Mouse (Mus musculus) neural tube, embryonic 14.5 days (tissue): Measurements from ENCODE around the gene Hopx. TPM values are rescaled to one million over a fixed set of nuclear protein-coding genes. Genes with fewer than 3 reads are reported as not detected.
"Not testable (repeated sequence)": the region's sequence is repeated elsewhere in the genome, so short reads cannot be mapped to it uniquely, and the experiment has no call there.

Experiments used
- ATAC-seq: fragments of 200-750 bp; cut with Nextera tagmentation; 2 replicates; pipeline ENCODE4 v1.8.0; 2017; ENCODE audit warnings: low read depth, mild to moderate bottlenecking, moderate TSS enrichment, moderate library complexity
- H3K27ac ChIP-seq: fragments of 300-500 bp; sonication (generic); 2 replicates; pipeline ENCODE4 v1.5.1; 2014; ENCODE audit warnings: low read depth, mild to moderate bottlenecking, control low read depth, low read length, moderate library complexity, mixed read lengths
- H3K27me3 ChIP-seq: fragments of 300-500 bp; sonication (generic); 2 replicates; pipeline ENCODE4 v1.6.1; 2014; ENCODE audit warnings: low read length; ENCODE audit not compliant: control insufficient read depth, insufficient read depth
- H3K36me3 ChIP-seq: fragments of 300-500 bp; sonication (generic); 2 replicates; pipeline ENCODE4 v1.6.1; 2014; ENCODE audit warnings: low read length, mixed read lengths; ENCODE audit not compliant: control insufficient read depth, insufficient read depth
- H3K4me1 ChIP-seq: fragments of 300-500 bp; sonication (generic); 2 replicates; pipeline ENCODE4 v1.6.1; 2014; ENCODE audit warnings: low read length; ENCODE audit not compliant: control insufficient read depth, insufficient read depth
- H3K4me2 ChIP-seq: fragments of 300-500 bp; sonication (generic); 2 replicates; pipeline ENCODE4 v1.6.1; 2014; ENCODE audit warnings: mild to moderate bottlenecking, low read depth, low read length, control low read depth
- H3K4me3 ChIP-seq: fragments of 300-500 bp; sonication (generic); 2 replicates; pipeline ENCODE4 v1.5.1; 2014; ENCODE audit warnings: low read depth, low read length, control low read depth, mixed read lengths
- H3K9ac ChIP-seq: fragments of 300-500 bp; sonication (generic); replicated peaks from 2 replicates; pipeline ENCODE4 v1.6.1; 2014; ENCODE audit warnings: low read depth, mild to moderate bottlenecking, control low read depth, low read length, mixed read lengths
- H3K9me3 ChIP-seq: fragments of 300-500 bp; sonication (generic); 2 replicates; pipeline ENCODE4 v1.6.1; 2016; ENCODE audit warnings: low read length; ENCODE audit not compliant: control insufficient read depth
- WGBS: fragments of 180-500 bp; shearing (Covaris S2); extraction: QIAGEN DNeasy Blood & Tissue Kit; methylation state at CpG from one replicate; pipeline ENCODE4 v1.1.7; 2014; 5-methylcytosine and 5-hydroxymethylcytosine counted together
- polyA plus RNA-seq: library from polyadenylated mRNA; unstranded; fragments of >200 nt; fragmentation: Nextera tagmentation; extraction: Ambion mirVana; gene quantifications from 2 replicates; pipeline ENCODE4 v1.2.1, GENCODE M21; 2014

Hopx gene
- polyA plus RNA-seq, 1 experiment from 2014 or later = 29.3 TPM

DNA sequence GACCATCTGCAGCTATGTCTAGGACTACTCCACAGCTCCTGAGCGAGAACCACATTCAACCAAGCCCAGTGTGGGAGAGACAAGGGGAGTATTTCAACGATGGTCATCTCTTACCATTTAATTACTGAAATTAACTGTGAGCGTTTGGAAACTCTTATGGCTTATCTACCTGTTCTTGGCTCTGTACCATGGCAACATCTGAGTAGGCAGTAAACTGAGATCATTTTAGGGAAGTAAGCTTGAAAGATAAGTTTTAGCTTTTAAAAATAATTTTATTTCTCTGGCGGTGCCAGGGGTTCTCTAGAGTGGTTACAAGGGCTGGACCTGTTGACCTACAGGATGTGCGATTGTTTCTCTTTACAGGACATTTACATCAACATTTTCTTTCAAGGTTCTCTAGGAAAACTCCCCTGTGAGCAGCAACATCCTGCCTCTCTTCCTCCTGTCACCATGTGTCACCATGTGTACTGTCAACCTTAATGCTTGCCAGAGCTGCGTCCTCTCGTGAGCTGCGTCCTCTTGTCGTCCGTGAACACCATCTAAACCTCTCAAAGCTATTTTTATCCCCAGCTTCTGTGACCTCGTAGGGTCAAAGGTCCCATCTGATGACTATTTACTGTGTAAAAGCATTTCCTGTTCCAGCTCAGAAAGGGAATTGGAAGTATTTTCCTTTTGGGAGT, 15.5 kb downstream of the Hopx start:
- ATAC-seq = no peak
- H3K4me2 ChIP-seq = no peak overlapping the region
- H3K27ac ChIP-seq = no peak overlapping the region
- no peaks in the 10 kb centered on the region for H3K9me3 ChIP-seq
- WGBS = 79% methylated on average over 11 of the region's 11 CpGs
- no peak overlapping the region for H3K9ac ChIP-seq
- no peaks in the 10 kb centered on the region for H3K27me3 ChIP-seq
- no peaks in the 10 kb centered on the region for H3K4me1 ChIP-seq
- no peak overlapping the region for H3K4me3 ChIP-seq
- H3K36me3 ChIP-seq = no peaks in the 10 kb centered on the region

DNA sequence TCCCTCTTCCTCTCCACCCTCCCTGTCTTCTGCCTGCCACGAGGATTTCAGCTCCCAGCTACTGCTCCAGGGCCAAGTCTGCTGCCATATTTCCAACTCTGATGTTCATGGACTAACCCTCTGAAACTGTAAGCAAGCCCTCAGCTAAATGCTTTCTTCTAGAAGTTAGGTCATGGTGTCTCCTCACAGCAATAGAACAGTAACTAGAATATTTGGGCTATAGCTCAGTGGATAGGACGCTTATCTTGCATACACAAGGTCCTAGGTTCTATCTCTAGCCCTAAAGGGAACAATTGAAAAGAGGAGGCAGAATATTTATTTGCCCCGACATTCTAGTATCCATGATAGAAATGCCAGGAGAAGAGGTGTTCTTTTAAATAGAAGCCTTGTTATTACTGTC, 16.0 kb downstream of the Hopx start:
- WGBS = 66% methylated on average over 3 of the region's 3 CpGs
- Histone ChIP-seq H3K9ac (no peak overlapping the region), H3K4me2 (no peak overlapping the region), H3K27ac (no peak overlapping the region), H3K9me3 (no peaks in the 10 kb centered on the region), H3K36me3 (no peaks in the 10 kb centered on the region), H3K4me1 (no peaks in the 10 kb centered on the region), H3K4me3 (no peak overlapping the region), H3K27me3 (no peaks in the 10 kb centered on the region)
- ATAC-seq = no peak

DNA sequence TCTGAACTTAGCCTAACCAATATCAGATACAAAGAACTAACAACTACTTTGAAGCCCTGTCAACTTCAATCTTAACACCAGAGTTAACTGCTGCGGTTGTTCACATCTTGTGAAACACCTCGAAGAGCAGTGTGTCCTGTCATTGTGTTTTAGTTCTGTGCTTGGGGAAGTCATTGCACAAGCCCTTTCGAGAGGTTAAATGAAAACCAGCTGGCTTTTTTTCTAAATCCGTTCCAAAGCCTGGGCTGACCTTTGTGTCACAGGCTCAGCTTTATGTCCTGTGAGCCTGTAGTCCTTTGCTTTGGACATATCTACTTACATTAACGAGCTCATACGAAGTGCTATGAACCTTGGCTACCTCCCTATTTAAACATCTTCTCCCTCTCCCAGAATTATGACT, 17.2 kb downstream of the Hopx start:
- Histone ChIP-seq H3K9me3 (no peaks in the 10 kb centered on the region), H3K4me2 (no peak overlapping the region), H3K9ac (no peak overlapping the region), H3K27me3 (no peaks in the 10 kb centered on the region), H3K4me1 (no peaks in the 10 kb centered on the region), H3K4me3 (no peak overlapping the region), H3K36me3 (no peaks in the 10 kb centered on the region), H3K27ac (peak overlapping the region; percentile 44)
- ATAC-seq = no peak
- 55% methylated on average over 6 of the region's 6 CpGs for WGBS

DNA sequence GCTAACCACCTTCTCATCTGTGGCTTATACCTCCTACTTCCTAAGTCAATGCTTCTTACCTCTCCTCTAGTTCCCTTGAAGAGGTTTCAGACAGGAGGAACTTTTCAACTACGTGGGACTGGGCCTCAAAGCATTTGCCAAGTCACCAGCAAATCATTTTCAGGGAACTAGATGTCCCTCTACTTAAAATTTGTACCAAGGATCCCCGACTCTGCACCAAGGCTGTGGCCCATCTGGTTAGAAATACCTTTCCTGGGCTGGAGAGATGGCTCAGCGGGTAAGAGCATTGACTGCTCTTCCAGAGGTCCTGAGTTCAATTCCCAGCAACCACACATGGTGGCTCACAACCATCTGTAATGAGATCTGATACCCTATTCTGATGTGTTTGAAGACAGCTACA, 18.7 kb downstream of the Hopx start:
- not testable (repeated sequence) for H3K9me3 ChIP-seq, H3K36me3 ChIP-seq, H3K27me3 ChIP-seq, H3K4me1 ChIP-seq, H3K4me2 ChIP-seq, H3K4me3 ChIP-seq, ATAC-seq, H3K9ac ChIP-seq, H3K27ac ChIP-seq
- WGBS = 90% methylated on average over 3 of the region's 3 CpGs

DNA sequence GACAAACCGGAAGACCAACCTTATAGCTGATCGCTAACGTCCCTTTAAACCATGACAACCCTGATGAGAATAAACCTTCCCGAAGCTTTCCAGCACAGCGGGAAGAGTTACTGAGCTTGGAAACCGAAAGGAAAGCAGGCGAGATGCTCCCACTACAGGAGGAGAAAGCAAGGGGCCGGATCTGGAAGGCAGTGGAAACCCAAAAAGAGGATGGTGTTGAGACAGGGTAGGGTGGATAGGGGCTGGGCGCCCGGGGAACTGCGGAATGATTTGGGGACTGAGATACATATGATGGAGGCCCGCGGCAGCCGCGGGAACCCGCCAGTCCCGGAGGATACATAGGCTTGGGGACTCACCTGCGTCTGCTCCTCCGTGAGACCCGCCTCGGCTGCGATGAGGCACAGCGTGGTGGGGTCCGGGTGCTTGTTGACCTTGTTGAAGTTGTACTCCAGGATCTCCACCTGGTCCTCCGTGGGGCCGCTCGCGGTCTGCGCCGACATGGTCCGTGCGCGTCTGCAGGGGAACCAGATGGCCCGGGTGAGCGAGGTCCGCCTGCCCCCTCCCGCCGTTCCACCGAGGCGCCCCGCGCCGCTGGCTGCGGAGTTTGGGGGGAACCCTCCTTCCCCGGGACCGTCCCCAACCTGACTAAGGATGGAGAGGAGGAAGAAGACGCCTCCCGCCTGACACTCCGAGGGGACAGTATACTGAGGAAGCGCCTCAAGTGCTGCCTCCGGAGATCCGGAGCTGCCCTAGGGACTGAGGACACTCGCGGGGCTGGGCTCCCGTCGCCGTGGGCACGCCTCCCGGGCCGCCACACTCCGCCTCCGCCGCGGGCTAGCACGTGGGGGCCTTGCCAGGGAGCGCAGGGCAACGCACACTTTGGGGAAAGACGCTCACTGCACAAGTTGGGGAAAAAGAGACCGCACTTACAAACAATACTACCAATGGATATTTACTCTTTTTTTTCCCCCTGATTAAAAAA, 20.1 kb downstream of the Hopx start:
- no peaks in the 10 kb centered on the region for H3K27me3 ChIP-seq
- under 1% methylated on average over 69 of the region's 69 CpGs for WGBS
- H3K36me3 ChIP-seq = no peaks in the 10 kb centered on the region
- H3K9me3 ChIP-seq = no peaks in the 10 kb centered on the region
- peak overlapping the region; percentile 69 for H3K27ac ChIP-seq
- peak overlapping the region; percentile 99 for H3K4me2 ChIP-seq
- H3K4me3 ChIP-seq = peak overlapping the region; percentile 72
- peak; percentile 75 for ATAC-seq
- peaks cover 5% of the 10 kb centered on the region; the same call in 1 of the 2 replicates for H3K4me1 ChIP-seq
- peak overlapping the region; percentile 63 for H3K9ac ChIP-seq

DNA sequence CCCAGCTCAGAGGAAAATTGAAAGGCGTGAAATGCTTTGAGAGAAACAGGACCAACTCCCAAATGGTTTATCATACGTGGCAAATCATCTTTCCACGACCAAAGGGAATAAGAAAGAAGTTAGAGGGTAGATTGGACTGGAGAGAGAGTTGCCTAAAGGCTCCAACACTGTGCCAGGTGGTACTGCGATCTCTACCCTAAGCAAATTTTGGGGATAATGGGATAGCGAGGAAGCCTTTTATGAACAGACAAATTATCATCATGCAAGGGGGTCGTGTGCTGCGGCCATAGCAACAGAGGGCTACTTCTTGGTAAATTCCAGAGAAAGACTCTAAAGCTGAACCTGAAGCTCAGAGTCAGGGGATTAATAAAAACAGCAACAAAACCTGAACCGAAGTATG, 21.0 kb downstream of the Hopx start:
- Histone ChIP-seq H3K9ac (peak overlapping the region; percentile 63; the same call in 1 of the 2 replicates), H3K4me1 (peaks cover 8% of the 10 kb centered on the region; the same call in 1 of the 2 replicates), H3K36me3 (no peaks in the 10 kb centered on the region), H3K27ac (peak overlapping the region; percentile 69; the same call in 1 of the 2 replicates), H3K9me3 (no peaks in the 10 kb centered on the region), H3K4me2 (peak overlapping the region; percentile 99), H3K4me3 (peak overlapping the region; percentile 72), H3K27me3 (no peaks in the 10 kb centered on the region)
- 24% methylated on average over 8 of the region's 8 CpGs for WGBS
- no peak for ATAC-seq

DNA sequence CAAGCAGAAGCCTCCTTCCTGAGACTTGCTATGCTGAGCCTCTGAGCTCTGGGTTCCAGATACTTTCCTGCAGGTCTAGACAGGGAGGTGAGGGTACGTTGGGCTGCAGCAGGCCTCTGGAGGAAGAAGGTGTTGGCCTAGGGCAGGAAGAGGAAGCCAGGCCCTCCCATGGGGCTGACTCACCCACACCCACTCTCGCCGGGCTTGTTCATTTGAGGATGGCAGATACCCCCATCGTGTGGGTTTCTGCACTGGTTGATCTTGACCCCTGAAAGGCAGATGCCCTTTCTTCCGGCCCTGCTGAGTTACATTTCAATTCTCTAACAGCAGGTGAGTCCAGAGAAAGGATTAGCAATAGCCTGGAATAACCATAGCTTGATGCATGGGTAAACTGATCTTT, 22.4 kb downstream of the Hopx start:
- H3K36me3 ChIP-seq = no peaks in the 10 kb centered on the region
- no peak for ATAC-seq
- no peak overlapping the region for H3K9ac ChIP-seq
- no peaks in the 10 kb centered on the region for H3K9me3 ChIP-seq
- H3K27me3 ChIP-seq = no peaks in the 10 kb centered on the region
- H3K4me2 ChIP-seq = peak overlapping the region; percentile 28
- H3K4me3 ChIP-seq = no peak overlapping the region
- H3K4me1 ChIP-seq = peaks cover 8% of the 10 kb centered on the region; the same call in 1 of the 2 replicates
- H3K27ac ChIP-seq = no peak overlapping the region
- 76% methylated on average over 5 of the region's 5 CpGs for WGBS

DNA sequence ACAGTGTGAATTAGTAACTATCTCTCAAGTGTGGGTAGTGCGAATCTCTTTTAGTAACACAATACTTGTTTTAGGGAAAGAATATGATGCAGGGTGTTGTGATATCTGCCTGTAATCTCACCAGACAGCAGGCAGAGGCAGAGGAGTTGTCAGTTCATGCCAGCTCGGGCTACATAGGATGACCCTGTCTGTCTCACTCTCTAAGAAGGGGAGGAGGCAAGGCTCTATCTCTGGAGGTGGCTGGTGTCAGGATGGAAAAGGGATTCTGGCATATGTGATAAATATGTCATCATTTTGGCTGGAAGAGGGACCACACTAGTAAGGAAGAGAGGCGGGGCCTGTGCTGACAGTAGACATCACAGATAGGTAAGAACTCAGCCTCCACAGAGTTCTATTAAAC, 23.0 kb downstream of the Hopx start:
- Histone ChIP-seq H3K4me3 (no peak overlapping the region), H3K27ac (no peak overlapping the region), H3K9ac (no peak overlapping the region), H3K9me3 (no peaks in the 10 kb centered on the region), H3K36me3 (no peaks in the 10 kb centered on the region), H3K27me3 (no peaks in the 10 kb centered on the region), H3K4me1 (peaks cover 8% of the 10 kb centered on the region; the same call in 1 of the 2 replicates), H3K4me2 (peak overlapping the region; percentile 30; the same call in 1 of the 2 replicates)
- no peak for ATAC-seq
- WGBS = 91% methylated on average over 3 of the region's 3 CpGs
